Mouse (Mus musculus) lung, embryonic 14.5 days (tissue): ENCODE measurements around the gene Bst2. TPM values are rescaled to one million over a fixed set of nuclear protein-coding genes. Genes with fewer than 3 reads are reported as not detected.
"Not testable (repeated sequence)": the region's sequence is repeated elsewhere in the genome, so short reads cannot be mapped to it uniquely, and the experiment has no call there.

ENCODE experiments used
- ATAC-seq: fragments of 200-750 bp; cut with Nextera tagmentation; 2 replicates; pipeline ENCODE4 v1.8.0; 2017; ENCODE audit warnings: mild to moderate bottlenecking, moderate TSS enrichment, moderate library complexity; ENCODE audit not compliant: insufficient read depth
- DNase-seq: peaks from one replicate; pipeline ENCODE4 v3.0.0-alpha.2; 2015
- H3K27ac ChIP-seq: fragments of 300-500 bp; sonication (generic); 2 replicates; pipeline ENCODE4 v1.5.1; 2014; ENCODE audit warnings: low read depth, mild to moderate bottlenecking, moderate library complexity
- H3K27me3 ChIP-seq: fragments of 300-500 bp; sonication (generic); 2 replicates; pipeline ENCODE4 v1.6.1; 2014; ENCODE audit warnings: low read length, control low read depth; ENCODE audit not compliant: insufficient read depth
- H3K36me3 ChIP-seq: fragments of 300-500 bp; sonication (generic); 2 replicates; pipeline ENCODE4 v1.6.1; 2014; ENCODE audit warnings: control low read depth; ENCODE audit not compliant: insufficient read depth
- H3K4me1 ChIP-seq: fragments of 300-500 bp; sonication (generic); 2 replicates; pipeline ENCODE4 v1.6.1; 2014; ENCODE audit warnings: antibody characterized with exemption, control low read depth; ENCODE audit not compliant: insufficient read depth
- H3K4me2 ChIP-seq: fragments of 300-500 bp; sonication (generic); 2 replicates; pipeline ENCODE4 v1.6.1; 2014; ENCODE audit warnings: mild to moderate bottlenecking
- H3K4me3 ChIP-seq: fragments of 300-500 bp; sonication (generic); 2 replicates; pipeline ENCODE4 v1.5.1; 2014; ENCODE audit warnings: low read depth, low read length
- H3K9ac ChIP-seq: fragments of 300-500 bp; sonication (generic); 2 replicates; pipeline ENCODE4 v1.6.1; 2014
- H3K9me3 ChIP-seq: fragments of 300-500 bp; sonication (generic); 2 replicates; pipeline ENCODE4 v1.6.1; 2016; ENCODE audit warnings: low read depth, low read length, control low read depth
- CTCF ChIP-seq: IDR thresholded peaks from 2 replicates; pipeline ENCODE4 v1.5.1; 2016; ENCODE audit warnings: antibody characterized with exemption, low read depth
- WGBS: fragments of 180-500 bp; shearing (Covaris S2); extraction: QIAGEN DNeasy Blood & Tissue Kit; methylation state at CpG from one replicate; pipeline ENCODE4 v1.1.7; 2014; 5-methylcytosine and 5-hydroxymethylcytosine counted together
- polyA plus RNA-seq: library from polyadenylated mRNA; unstranded; fragments of >200 nt; fragmentation: Nextera tagmentation; extraction: Ambion mirVana; gene quantifications from 2 replicates; pipeline ENCODE4 v1.2.1, GENCODE M21; 2014

Gene Bst2
- polyA plus RNA-seq, 1 experiment from 2014 or later = 15.0 TPM

- ATAC-seq (0 out of 2 replicates have a peak, but pooled peaks have one; percentile 47), DNase-seq (peak; percentile 66)
- Histone ChIP-seq H3K4me1 (peaks cover 5% of the 10 kb centered on the region; the same call in 1 of the 2 replicates), H3K4me2 (no peak overlapping the region), H3K36me3 (no peaks in the 10 kb centered on the region), H3K27ac (peak overlapping the region; percentile 64), H3K9me3 (no peaks in the 10 kb centered on the region), H3K9ac (no peak overlapping the region), H3K27me3 (peaks cover 15% of the 10 kb centered on the region), H3K4me3 (no peak overlapping the region)
- WGBS = 77% methylated on average over 11 of the region's 11 CpGs
- no peak for TF ChIP-seq CTCF
These were observed 8.7 kb downstream of the Bst2 start for GRCm38 (mm10) chr8:71528362-71529073.

- ATAC-seq (no peak), DNase-seq (no peak)
- Histone ChIP-seq H3K4me3 (no peak overlapping the region), H3K36me3 (no peaks in the 10 kb centered on the region), H3K4me2 (no peak overlapping the region), H3K9ac (no peak overlapping the region), H3K27me3 (peaks cover 15% of the 10 kb centered on the region), H3K4me1 (peaks cover 5% of the 10 kb centered on the region; the same call in 1 of the 2 replicates), H3K27ac (peak overlapping the region; percentile 25), H3K9me3 (no peaks in the 10 kb centered on the region)
- no peak for TF ChIP-seq CTCF
- WGBS = 50% methylated on average over 3 of the region's 3 CpGs
These were observed 9.9 kb downstream of the Bst2 start for GRCm38 (mm10) chr8:71527162-71527870.

- no peak for TF ChIP-seq CTCF
- ATAC-seq = peak; percentile 8; the same call in 1 of the 2 replicates
- H3K27me3 ChIP-seq = peaks cover 15% of the 10 kb centered on the region
- H3K4me2 ChIP-seq = no peak overlapping the region
- peak; percentile 55 for DNase-seq
- H3K4me1 ChIP-seq = peaks cover 5% of the 10 kb centered on the region; the same call in 1 of the 2 replicates
- WGBS = 15% methylated on average over 6 of the region's 6 CpGs
- no peak overlapping the region for H3K4me3 ChIP-seq
- H3K9me3 ChIP-seq = no peaks in the 10 kb centered on the region
- H3K27ac ChIP-seq = peak overlapping the region; percentile 25; the same call in 1 of the 2 replicates
- no peak overlapping the region for H3K9ac ChIP-seq
- no peaks in the 10 kb centered on the region for H3K36me3 ChIP-seq
These were observed 11.0 kb downstream of the Bst2 start for GRCm38 (mm10) chr8:71526272-71526671.

- H3K36me3 ChIP-seq = no peaks in the 10 kb centered on the region
- no peak for TF ChIP-seq CTCF
- H3K4me3 ChIP-seq = peak within 1 kb of the TSS; percentile 16; the same call in 1 of the 2 replicates
- 11% methylated on average over 46 of the region's 46 CpGs for WGBS
- DNase-seq (no peak), ATAC-seq (no peak)
- H3K4me1 ChIP-seq = peaks cover 5% of the 10 kb centered on the region; the same call in 1 of the 2 replicates
- H3K9ac ChIP-seq = peak within 1 kb of the TSS; percentile 41; the same call in 1 of the 2 replicates
- no peaks in the 10 kb centered on the region for H3K9me3 ChIP-seq
- H3K4me2 ChIP-seq = peak within 1 kb of the TSS; percentile 44
- H3K27me3 ChIP-seq = peaks cover 15% of the 10 kb centered on the region
- peak within 1 kb of the TSS; percentile 25 for H3K27ac ChIP-seq
These were observed 11.8 kb downstream of the Bst2 start, which contains the start of gene Ccdc194 for GRCm38 (mm10) chr8:71525226-71526050. Gene Ccdc194, minus strand, starts transcription at chr8:71525711.

GRCm38 (mm10) chr8:71521634-71522033 lies 15.6 kb downstream of the Bst2 start:
- Histone ChIP-seq H3K36me3 (no peaks in the 10 kb centered on the region), H3K4me3 (no peak overlapping the region), H3K9me3 (no peaks in the 10 kb centered on the region), H3K9ac (no peak overlapping the region), H3K27me3 (peaks cover 15% of the 10 kb centered on the region), H3K27ac (no peak overlapping the region), H3K4me2 (0 out of 2 replicates have a peak overlapping the region, but pooled peaks have one; percentile 1), H3K4me1 (no peaks in the 10 kb centered on the region; the same call in 1 of the 2 replicates)
- TF ChIP-seq CTCF = peak; percentile 97
- DNase-seq = peak; percentile 98
- 2% methylated on average over 17 of the region's 17 CpGs for WGBS
- peak; percentile 94 for ATAC-seq

GRCm38 (mm10) chr8:71519037-71519825 lies 18.0 kb downstream of the Bst2 start:
- H3K9ac ChIP-seq, H3K27ac ChIP-seq, H3K4me2 ChIP-seq, H3K9me3 ChIP-seq, H3K4me3 ChIP-seq, H3K36me3 ChIP-seq, H3K27me3 ChIP-seq, ATAC-seq, H3K4me1 ChIP-seq: not testable (repeated sequence)
- TF ChIP-seq CTCF = peak; percentile 72
- WGBS = 40% methylated on average over 9 of the region's 10 CpGs
- DNase-seq = peak; percentile 94
